Mouse (Mus musculus) frontal cortex, postnatal 14 days (tissue): ENCODE results near the gene Vps11.
"Not testable (repeated sequence)": the region's sequence is repeated elsewhere in the genome, so short reads cannot be mapped to it uniquely, and the experiment has no call there.

Source experiments
- DNase-seq, 2 experiments: peaks; one replicate each; pipeline ENCODE4 v3.0.0; 2022; ENCODE audit warnings: low spot score in 2 of 2

The Vps11 gene

GRCm38 (mm10) chr9:44335331-44336092, 26.0 kb downstream of the Vps11 start:
- no peak for DNase-seq

GRCm38 (mm10) chr9:44334396-44335330, 26.8 kb downstream of the Vps11 start, which contains the start of gene H2afx:
Gene H2afx, plus strand, starts transcription at chr9:44334694.
- peak; percentile 99 for DNase-seq

GRCm38 (mm10) chr9:44332918-44333638, 28.4 kb downstream of the Vps11 start:
- DNase-seq, result no peak

GRCm38 (mm10) chr9:44330736-44331135, 30.7 kb downstream of the Vps11 start:
- no peak for DNase-seq

GRCm38 (mm10) chr9:44327926-44328325, 33.5 kb downstream of the Vps11 start:
- DNase-seq, result no peak

GRCm38 (mm10) chr9:44327064-44327711, 34.3 kb downstream of the Vps11 start:
- DNase-seq, result no peak

- DNase-seq, result peak; percentile 74 to 76
These were observed 35.0 kb downstream of the Vps11 start for GRCm38 (mm10) chr9:44326371-44327063.

GRCm38 (mm10) chr9:44325768-44326370, 35.6 kb downstream of the Vps11 start, which contains the start of gene Dpagt1:
Gene Dpagt1, plus strand, starts transcription at chr9:44326019.
- DNase-seq, result peak in 1 of 2 experiments; percentile 64

GRCm38 (mm10) chr9:44325032-44325767, 36.3 kb downstream of the Vps11 start:
- DNase-seq, result not testable (repeated sequence)

GRCm38 (mm10) chr9:44324147-44324546, 37.3 kb downstream of the Vps11 start:
- no peak for DNase-seq

- not testable (repeated sequence) for DNase-seq
These were observed 37.8 kb downstream of the Vps11 start for GRCm38 (mm10) chr9:44323656-44324055.

GRCm38 (mm10) chr9:44320799-44321133, 40.7 kb downstream of the Vps11 start:
- DNase-seq, result no peak

GRCm38 (mm10) chr9:44319887-44320798, 41.3 kb downstream of the Vps11 start, which contains the start of gene C2cd2l:
Gene C2cd2l, minus strand, starts transcription at chr9:44320285.
- DNase-seq, result peak; percentile 87 to 90

GRCm38 (mm10) chr9:44319105-44319886, 42.2 kb downstream of the Vps11 start:
- peak in 1 of 2 experiments; percentile 39 for DNase-seq

GRCm38 (mm10) chr9:44318826-44319095, 42.7 kb downstream of the Vps11 start:
- DNase-seq, result no peak

GRCm38 (mm10) chr9:44318076-44318825, 43.2 kb downstream of the Vps11 start:
- DNase-seq, result no peak

- no peak for DNase-seq
These were observed 44.0 kb downstream of the Vps11 start for GRCm38 (mm10) chr9:44317452-44317851.
